Mouse (Mus musculus) 3134 (cell line): ENCODE results near the gene Celf2.

Experiments used
- DNase-seq: peaks from one replicate; pipeline ENCODE4 v3.0.0-alpha.2; 2011; ENCODE audit warnings: low spot score; ENCODE audit not compliant: insufficient read length; ENCODE audit errors: extremely low read depth

Celf2 gene

GRCm38 (mm10) chr2:6876547-6876946 lies 632.8 kb downstream of the Celf2 start:
- DNase-seq = no peak

GRCm38 (mm10) chr2:6875071-6875611 lies 634.2 kb downstream of the Celf2 start:
- DNase-seq = no peak

- no peak for DNase-seq
Observed at GRCm38 (mm10) chr2:6874266-6874955, 635.0 kb downstream of the Celf2 start.

GRCm38 (mm10) chr2:6873711-6874110 lies 635.7 kb downstream of the Celf2 start:
- DNase-seq = no peak

- DNase-seq = no peak
Observed at GRCm38 (mm10) chr2:6872894-6873255, 636.5 kb downstream of the Celf2 start.

- peak; percentile 81 for DNase-seq
Observed at GRCm38 (mm10) chr2:6872131-6872893, 637.1 kb downstream of the Celf2 start.

- DNase-seq = peak; percentile 8
Observed at GRCm38 (mm10) chr2:6871281-6872130, 637.9 kb downstream of the Celf2 start.

- no peak for DNase-seq
Observed at GRCm38 (mm10) chr2:6869956-6870710, 639.2 kb downstream of the Celf2 start.

- no peak for DNase-seq
Observed at GRCm38 (mm10) chr2:6867297-6867696, 642.1 kb downstream of the Celf2 start.

GRCm38 (mm10) chr2:6865785-6866184 lies 643.6 kb downstream of the Celf2 start:
- no peak for DNase-seq

GRCm38 (mm10) chr2:6850102-6850644 lies 659.2 kb downstream of the Celf2 start:
- no peak for DNase-seq

- DNase-seq = no peak
Observed at GRCm38 (mm10) chr2:6849388-6849787, 660.0 kb downstream of the Celf2 start.

GRCm38 (mm10) chr2:6830021-6830420 lies 679.3 kb downstream of the Celf2 start:
- no peak for DNase-seq

GRCm38 (mm10) chr2:6827583-6827982 lies 681.8 kb downstream of the Celf2 start:
- DNase-seq = no peak

- DNase-seq = no peak
Observed at GRCm38 (mm10) chr2:6823021-6823420, 686.3 kb downstream of the Celf2 start.

- DNase-seq = no peak
Observed at GRCm38 (mm10) chr2:6821593-6821992, 687.8 kb downstream of the Celf2 start.

- DNase-seq = no peak
Observed at GRCm38 (mm10) chr2:6815281-6815680, 694.1 kb downstream of the Celf2 start.

GRCm38 (mm10) chr2:6808736-6809135 lies 700.6 kb downstream of the Celf2 start:
- no peak for DNase-seq

- no peak for DNase-seq
Observed at GRCm38 (mm10) chr2:6796754-6797153, 712.6 kb downstream of the Celf2 start.

- DNase-seq = no peak
Observed at GRCm38 (mm10) chr2:6795995-6796588, 713.3 kb downstream of the Celf2 start.
